Mouse (Mus musculus) subcutaneous adipose tissue, adult 2 months (tissue): ENCODE measurements around the gene 2010300C02Rik. TPM values are rescaled to one million over a fixed set of nuclear protein-coding genes. Genes with fewer than 3 reads are reported as not detected.

Experiments
- polyA plus RNA-seq: library from polyadenylated mRNA; depleted of rRNA; stranded (reverse); fragments of >200 nt; gene quantifications from 2 replicates; pipeline ENCODE4 v1.2.3, GENCODE M21; 2012; ENCODE audit warnings: low replicate concordance; rRNA removed

The 2010300C02Rik gene
- 0.89 and 5.7 TPM in 2 replicates for polyA plus RNA-seq

GRCm38 (mm10) chr1:37719761-37720640 is at the start of gene 2010300C02Rik:
2010300C02Rik (minus strand) TSS chr1:37720085.

Other genes with a start within 250 kb of the 2010300C02Rik start
- gene Mgat4a, start 179.1 kb downstream of the 2010300C02Rik start, polyA plus RNA-seq, result 5.7 and 7.8 TPM in 2 replicates
- gene Tsga10, start 146.3 kb upstream of the 2010300C02Rik start, polyA plus RNA-seq, result 0.96 and 1.2 TPM in 2 replicates
- 4.6 and 6.4 TPM in 2 replicates for gene Lipt1, start 151.7 kb upstream of the 2010300C02Rik start, polyA plus RNA-seq
- 8.4 and 9.6 TPM in 2 replicates for gene Mitd1, start 170.3 kb upstream of the 2010300C02Rik start, polyA plus RNA-seq
- 64.7 and 89.9 TPM in 2 replicates for gene Mrpl30, start 170.4 kb upstream of the 2010300C02Rik start, polyA plus RNA-seq
- gene Lyg2, start 196.4 kb upstream of the 2010300C02Rik start, polyA plus RNA-seq, result not detected in 2 replicates
- not detected in 2 replicates for gene Lyg1, start 237.7 kb upstream of the 2010300C02Rik start, polyA plus RNA-seq